Mouse (Mus musculus) right cerebral cortex, postnatal 36 days (tissue): ENCODE data around the gene Calcoco2.
A peak's percentile ranks its signal among the peaks of the same experiment; 100 is the strongest.
"Not testable (repeated sequence)": the region's sequence is repeated elsewhere in the genome, so short reads cannot be mapped to it uniquely, and the experiment has no call there.

ENCODE experiments used
- DNase-seq, 2 experiments: peaks; one replicate each; pipeline ENCODE4 v3.0.0; 2022; ENCODE audit warnings: low spot score in 2 of 2, mixed read lengths in 1 of 2

The Calcoco2 gene

GRCm38 (mm10) chr11:96111751-96112150 is at the start of gene Calcoco2:
Calcoco2 (minus strand) TSS chr11:96111964.
- no peak for DNase-seq

DNA sequence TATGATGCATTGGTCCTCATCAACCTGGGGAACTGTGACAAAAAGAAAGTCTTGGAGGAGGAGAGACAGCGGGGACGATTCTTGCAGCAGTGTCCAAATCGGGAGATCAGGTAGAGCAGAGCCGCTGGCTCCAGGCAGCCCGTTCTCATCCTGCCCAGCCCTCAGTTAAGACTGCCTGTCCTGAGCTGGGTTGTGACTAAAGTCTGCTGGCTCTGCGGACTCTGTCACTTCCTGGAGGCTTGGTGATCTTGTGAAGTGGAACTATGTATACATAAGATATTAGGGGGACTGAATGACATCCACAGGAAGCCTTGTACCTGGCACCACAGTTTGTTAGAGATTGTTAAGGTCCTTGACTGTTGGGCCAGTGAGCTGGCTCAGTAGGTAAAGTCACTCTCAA is 35.7 kb upstream of the Calcoco2 start:
- DNase-seq, result no peak

DNA sequence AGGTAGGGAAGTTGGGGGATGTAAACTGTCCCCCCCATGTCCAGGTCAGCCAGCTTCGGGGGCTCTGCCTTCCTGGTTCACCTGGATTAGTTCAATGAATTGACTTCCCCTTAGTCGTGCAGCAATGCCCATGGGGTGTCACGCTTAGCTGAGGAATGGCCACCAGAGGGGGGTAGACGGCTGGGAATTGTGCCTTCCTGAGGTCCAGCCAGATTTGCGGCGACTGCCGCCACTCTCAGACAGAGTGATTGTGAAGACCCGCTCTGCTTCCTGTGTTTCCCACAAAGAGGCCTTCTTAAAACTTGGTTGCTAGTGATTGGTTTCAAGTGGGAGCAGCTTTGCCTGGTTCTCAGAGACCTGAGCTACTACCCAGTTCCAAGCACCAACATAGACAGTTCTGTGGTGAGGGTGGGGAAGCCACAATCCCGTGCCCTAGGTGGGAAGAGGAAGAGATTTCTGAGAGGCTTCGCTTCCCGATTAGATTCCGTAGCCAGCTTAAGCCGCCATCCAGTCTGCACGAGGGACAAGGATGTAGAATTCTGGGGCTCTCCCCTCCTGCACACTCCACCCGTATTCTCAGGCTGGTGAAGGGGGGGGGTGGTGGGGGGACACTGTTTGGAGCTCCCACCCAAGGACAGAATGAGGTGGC is 34.0 kb upstream of the Calcoco2 start:
- peak; percentile 18 to 31 for DNase-seq

GRCm38 (mm10) chr11:96143766-96144165 is 32.0 kb upstream of the Calcoco2 start:
- no peak for DNase-seq

GRCm38 (mm10) chr11:96140726-96141175 is 29.0 kb upstream of the Calcoco2 start:
- no peak for DNase-seq

GRCm38 (mm10) chr11:96135847-96136246 is 24.1 kb upstream of the Calcoco2 start:
- no peak for DNase-seq

DNA sequence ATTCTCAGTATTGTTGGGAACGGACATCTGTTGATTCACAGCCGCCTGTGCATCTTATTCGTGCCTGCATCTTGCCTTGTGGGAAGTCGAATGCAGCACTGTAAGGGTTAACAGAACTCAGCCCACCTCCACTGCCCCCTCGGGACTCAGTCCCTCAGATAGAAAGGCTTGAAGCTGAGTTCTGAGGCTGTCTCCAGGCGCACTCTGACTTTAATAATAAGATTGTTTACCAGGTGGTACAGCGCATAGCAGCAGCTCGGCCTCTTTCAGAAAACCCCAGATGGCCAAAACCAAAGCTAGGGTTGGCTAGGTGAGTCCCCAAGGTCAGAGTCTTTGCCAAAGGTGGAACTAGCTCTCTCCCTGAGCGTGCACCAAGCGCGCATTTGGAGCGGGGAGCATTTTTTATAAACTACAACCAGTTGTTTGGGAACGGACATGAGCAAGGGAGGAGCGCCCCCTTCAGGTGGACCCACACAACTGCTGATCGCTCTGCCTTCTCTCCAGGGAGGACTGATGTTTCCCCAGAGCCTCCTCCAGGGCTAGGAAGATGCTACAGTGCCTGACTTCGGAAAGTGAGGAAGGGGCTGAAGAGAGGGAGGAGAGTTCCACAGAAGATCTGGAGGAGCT is 21.6 kb upstream of the Calcoco2 start, which contains the start of gene Ttll6:
Gene Ttll6, plus strand, starts transcription at position 548 of the 627 bp plus-strand sequence.
- DNase-seq, result peak in 1 of 2 experiments; percentile 2

- DNase-seq, result no peak
Observed at GRCm38 (mm10) chr11:96130606-96131005, 18.8 kb upstream of the Calcoco2 start.

DNA sequence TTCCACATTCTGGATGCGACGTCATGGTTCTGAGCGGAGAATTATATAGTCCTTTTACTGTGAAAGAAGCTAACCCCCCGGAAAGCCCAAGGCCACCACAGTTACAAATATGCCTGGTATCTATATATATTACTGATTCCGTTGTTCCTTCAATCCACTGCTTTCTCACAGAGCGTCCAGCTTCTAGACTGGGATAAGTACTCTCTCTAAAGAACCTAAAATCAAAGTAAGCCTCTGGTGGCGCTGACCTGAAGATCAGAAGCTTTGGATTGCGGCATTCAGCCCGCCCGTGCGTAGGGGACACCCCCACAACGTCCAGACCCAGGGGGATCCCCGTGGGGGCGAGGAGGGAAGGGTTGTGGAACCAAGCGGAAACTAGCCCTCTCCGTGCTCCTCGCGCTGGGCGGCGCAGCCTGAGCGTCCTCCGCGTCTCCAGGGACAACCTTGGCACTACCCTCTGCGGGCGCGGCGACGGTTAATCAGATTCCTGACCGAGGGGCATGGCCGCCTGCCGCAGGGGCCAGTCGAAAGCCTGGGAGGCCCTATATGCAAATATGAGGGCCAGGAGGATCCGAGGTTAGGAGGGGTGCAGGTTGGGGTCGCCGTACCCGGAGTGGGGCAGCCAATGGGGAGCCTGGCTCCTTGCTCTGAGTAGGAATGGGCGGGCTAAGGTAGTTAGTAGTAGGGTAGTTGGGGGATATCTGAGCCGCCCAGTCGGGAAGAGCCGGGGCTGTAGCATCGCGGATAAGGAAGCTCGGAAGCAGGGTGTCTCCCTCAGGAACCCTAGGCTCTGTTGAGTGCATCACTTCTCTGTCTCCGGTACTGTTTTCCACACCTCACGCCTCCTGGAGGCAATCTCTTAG is 12.5 kb upstream of the Calcoco2 start:
- no peak for DNase-seq

- not testable (repeated sequence) for DNase-seq
Observed at GRCm38 (mm10) chr11:96122806-96123205, 11.0 kb upstream of the Calcoco2 start.

DNA sequence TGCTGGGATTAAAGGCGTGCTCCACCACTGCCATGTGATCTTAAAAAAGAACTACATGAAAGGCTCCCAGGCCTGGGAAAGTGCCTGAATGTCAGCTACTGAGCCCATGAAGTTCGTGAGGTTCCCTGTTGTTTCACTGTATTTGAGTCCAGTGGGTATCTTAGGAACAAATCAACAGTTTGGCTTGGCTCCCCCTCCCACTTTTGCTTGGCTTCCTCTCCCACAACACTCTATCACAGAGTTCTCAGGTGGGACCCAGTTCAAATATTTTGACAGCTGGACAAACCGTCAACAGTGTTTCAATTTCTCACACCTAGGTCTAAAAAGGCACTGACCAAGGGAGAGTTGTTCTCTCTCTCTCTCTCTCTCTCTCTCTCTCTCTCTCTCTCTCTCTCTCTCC is 7.6 kb upstream of the Calcoco2 start:
- DNase-seq, result no peak

- DNase-seq, result not testable (repeated sequence)
Observed at GRCm38 (mm10) chr11:96116925-96117324, 5.2 kb upstream of the Calcoco2 start.

- no peak for DNase-seq
Observed at GRCm38 (mm10) chr11:96116116-96116515, 4.4 kb upstream of the Calcoco2 start.

- no peak for DNase-seq
Observed at GRCm38 (mm10) chr11:96115416-96115815, 3.7 kb upstream of the Calcoco2 start.

GRCm38 (mm10) chr11:96114077-96114476 is 2.3 kb upstream of the Calcoco2 start:
- DNase-seq, result no peak

DNA sequence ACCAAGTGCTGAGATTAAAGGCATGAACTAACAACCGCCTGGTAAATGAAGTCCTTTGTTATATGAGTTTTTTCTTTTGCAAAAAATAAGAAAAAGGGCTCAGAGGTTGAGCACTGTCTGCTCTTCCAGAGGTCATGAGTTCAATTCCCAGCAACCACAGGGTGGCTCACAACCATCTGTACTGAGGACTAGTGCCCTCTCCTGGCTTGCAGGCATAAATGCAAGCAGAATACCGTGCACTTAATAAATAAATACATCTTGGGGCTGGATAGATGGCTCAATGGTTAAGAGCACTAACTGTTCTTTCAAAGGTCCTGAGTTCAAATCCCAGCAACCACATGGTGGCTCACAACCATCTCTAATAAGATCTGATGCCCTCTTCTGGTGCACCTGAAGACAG is 814 bp downstream of the Calcoco2 start:
- DNase-seq, result not testable (repeated sequence)

DNA sequence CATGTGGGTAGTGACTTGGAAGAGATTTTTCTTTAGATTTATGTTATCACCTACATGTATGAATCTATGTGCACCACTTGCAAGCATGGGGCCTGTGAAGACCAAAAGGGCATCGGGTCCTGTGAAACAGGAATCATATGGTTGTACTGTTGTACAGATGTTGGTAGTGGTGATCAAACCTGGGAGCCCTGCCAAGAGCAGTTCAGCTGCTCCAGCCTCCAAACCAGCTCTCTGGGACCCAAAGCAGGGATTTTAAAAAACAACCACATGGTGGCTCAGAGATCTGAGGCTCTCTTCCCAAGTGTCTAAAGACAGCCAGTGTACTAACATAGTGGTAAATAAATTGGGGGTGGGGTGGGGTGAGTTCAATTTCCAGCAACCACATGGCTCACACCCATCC is 3.4 kb downstream of the Calcoco2 start:
- no peak for DNase-seq

DNA sequence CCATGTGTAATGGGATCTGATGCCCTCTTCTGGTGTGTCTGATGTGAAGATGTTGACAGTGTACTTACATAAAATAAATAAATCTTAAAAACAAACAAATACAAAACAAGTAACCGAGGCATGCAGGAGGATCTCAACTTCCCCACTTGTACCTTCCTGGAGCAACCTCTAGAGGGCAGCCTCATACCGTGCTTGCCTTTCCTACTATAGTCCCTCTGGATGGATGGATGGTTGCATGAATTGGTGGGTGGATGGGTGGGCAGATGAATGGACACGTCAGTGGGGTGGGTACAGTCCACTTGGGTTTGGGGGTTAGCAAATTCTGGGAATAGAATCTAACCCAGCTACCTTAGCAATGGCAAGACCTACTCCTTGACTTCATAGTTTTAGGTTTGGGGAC is 18.4 kb downstream of the Calcoco2 start:
- DNase-seq, result no peak

DNA sequence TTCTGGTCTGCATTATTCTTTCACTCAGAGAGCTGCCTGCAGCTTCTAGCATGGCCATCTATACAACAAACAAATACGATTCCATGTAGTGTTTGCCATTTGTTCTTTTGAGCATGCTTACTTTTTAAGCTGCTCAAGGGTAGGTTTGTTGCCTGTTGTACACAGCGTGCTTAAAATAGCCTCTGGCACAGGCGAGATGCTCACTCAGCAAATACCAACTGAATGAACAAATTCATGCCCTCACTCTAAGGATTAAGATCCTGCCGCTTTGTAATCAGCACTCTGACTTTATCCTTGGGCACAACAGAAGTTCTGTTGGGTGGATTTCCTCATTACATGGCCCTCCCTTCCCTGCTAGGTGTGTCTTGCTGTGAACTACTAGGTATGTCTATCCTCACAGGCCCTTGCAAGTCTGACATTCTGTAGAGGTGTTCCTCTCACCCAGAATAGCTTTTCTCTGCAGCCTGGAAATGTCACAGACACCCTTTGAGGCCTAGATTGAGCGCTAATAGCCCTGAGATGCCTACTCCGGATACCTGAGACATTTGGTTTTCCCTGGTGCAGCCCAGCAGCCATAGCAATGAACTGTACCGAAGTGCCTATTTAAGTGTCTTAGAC is 19.0 kb downstream of the Calcoco2 start:
- DNase-seq, result no peak

DNA sequence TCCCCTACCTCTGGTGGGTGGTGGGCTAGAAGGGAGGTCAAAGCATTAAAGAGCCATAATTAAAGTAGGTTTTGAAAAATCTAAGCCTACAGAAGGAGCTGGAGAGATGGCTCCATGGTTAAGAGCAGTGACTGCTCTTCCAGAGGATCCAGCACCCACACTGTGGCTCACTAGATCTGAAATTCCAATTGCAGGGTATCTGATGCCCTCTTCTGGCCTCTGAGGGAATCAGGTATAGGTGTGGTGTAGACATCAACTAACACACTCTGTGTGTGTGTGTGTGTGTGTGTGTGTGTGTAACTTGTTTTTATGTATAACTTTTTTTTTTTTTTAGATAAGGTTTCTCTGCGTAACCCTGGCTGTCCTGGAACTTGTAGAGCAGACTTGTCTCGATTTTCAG is 20.7 kb downstream of the Calcoco2 start:
- DNase-seq, result no peak

DNA sequence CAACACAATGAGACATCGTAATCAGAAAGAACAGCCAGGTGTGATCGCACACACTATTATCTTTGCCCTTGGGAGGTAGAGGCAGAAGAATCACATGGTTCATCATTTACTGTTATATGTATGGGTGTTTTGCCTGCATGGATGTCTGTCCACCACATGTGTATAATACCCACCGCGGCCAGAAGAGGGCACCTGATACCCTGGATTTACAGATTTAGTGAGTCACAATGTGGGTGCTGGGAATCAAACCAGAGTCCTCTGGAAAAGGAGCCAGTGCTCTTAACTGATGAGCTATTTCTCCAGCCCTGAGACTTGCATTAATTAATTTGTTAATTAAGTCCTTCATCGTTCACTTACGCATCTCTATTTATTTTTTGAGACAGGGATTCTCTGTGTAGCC is 23.8 kb downstream of the Calcoco2 start:
- DNase-seq, result no peak

DNA sequence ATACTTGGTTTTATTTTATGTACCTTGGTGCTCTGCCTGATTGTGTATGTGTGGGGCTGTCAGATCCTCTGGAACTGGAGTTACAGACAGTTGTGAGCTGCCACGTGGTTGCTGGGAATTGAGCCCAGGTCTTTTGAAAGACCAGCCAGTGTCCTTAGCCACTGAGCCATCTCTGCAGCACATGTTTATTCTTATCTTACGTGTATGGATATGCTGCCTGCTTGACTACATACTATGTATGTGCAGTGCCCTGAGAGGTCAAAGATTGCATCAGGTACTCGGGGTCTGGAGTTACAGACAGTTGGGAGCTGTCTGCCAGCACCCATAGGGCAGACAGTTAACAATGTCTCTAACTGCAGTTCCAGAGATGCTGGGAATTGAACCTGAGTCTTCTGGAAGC is 29.1 kb downstream of the Calcoco2 start:
- DNase-seq, result no peak
